Mouse (Mus musculus) CH12.LX (cell line): ENCODE measurements around the gene Krt71. TPM values are rescaled to one million over a fixed set of nuclear protein-coding genes. Genes with fewer than 3 reads are reported as not detected.

Experiments used
- DNase-seq: peaks from one replicate; pipeline ENCODE4 v3.0.0-alpha.2; 2013; ENCODE audit errors: extremely low read depth
- H3K27ac ChIP-seq: 2 replicates; pipeline ENCODE4 v1.5.1; 2012; ENCODE audit warnings: low read depth, mild to moderate bottlenecking, control low read depth, moderate library complexity; ENCODE audit not compliant: insufficient read depth
- H3K27me3 ChIP-seq: replicated peaks from 2 replicates; pipeline ENCODE3; 2012; ENCODE audit warnings: inconsistent platforms
- H3K36me3 ChIP-seq, 2 experiments: replicated peaks in 1 of 2; 2 replicates each; pipeline versions ENCODE3 to v1.6.1; 2012; ENCODE audit warnings: inconsistent platforms in 1 of 2, low read length in 1 of 2, mild to moderate bottlenecking in 1 of 2, mixed read lengths in 1 of 2, moderate library complexity in 1 of 2; ENCODE audit not compliant: control insufficient read depth in 1 of 2, insufficient read depth in 1 of 2
- H3K4me1 ChIP-seq, 2 experiments: 2 replicates each; pipeline ENCODE4 v1.6.1; 2012; ENCODE audit warnings: inconsistent platforms in 1 of 2, moderate library complexity in 1 of 2; ENCODE audit not compliant: insufficient read depth in 2 of 2, control insufficient read depth in 1 of 2
- H3K4me2 ChIP-seq: 2 replicates; pipeline ENCODE4 v1.6.1; 2012; ENCODE audit warnings: low read depth, mild to moderate bottlenecking, control low read depth; ENCODE audit not compliant: poor library complexity, insufficient read depth, severe bottlenecking
- H3K4me3 ChIP-seq, 3 experiments: fragments of 150-350 bp in 1 of 3; sonication (generic) in 1 of 3; replicated peaks in 1 of 3; 2 replicates each; pipeline versions ENCODE3 to v1.5.1; 2011 to 2012; ENCODE audit warnings: low read depth in 2 of 3, low read length in 2 of 3, mild to moderate bottlenecking in 2 of 3, moderate library complexity in 2 of 3, control low read depth in 1 of 3, improper control_type of control experiment in 1 of 3, inconsistent platforms in 1 of 3, mixed read lengths in 1 of 3; ENCODE audit not compliant: poor library complexity in 1 of 3
- H3K79me2 ChIP-seq: replicated peaks from 2 replicates; pipeline ENCODE4 v1.6.1; 2012; ENCODE audit warnings: mild to moderate bottlenecking, moderate library complexity; ENCODE audit not compliant: control insufficient read depth, poor library complexity, insufficient read depth, severe bottlenecking; ENCODE audit errors: extremely low read depth
- H3K9ac ChIP-seq: 2 replicates; pipeline ENCODE4 v1.6.1; 2012; ENCODE audit warnings: low read depth, mild to moderate bottlenecking, control low read depth, moderate library complexity; ENCODE audit not compliant: insufficient read depth
- H3K9me3 ChIP-seq: replicated peaks from 2 replicates; pipeline ENCODE3; 2012; ENCODE audit warnings: low read length, inconsistent platforms, mixed read lengths
- CTCF ChIP-seq, 2 experiments: IDR thresholded peaks in 1 of 2; conservative IDR thresholded peaks in 1 of 2; 2 replicates each; pipeline ENCODE4 v1.5.1; 2011 to 2012; ENCODE audit warnings: low read depth in 2 of 2, low read length in 2 of 2, improper control_type of control experiment in 1 of 2, inconsistent platforms in 1 of 2, mild to moderate bottlenecking in 1 of 2, moderate library complexity in 1 of 2
- ETS1 ChIP-seq: conservative IDR thresholded peaks from 2 replicates; pipeline ENCODE4 v1.6.1; 2012; ENCODE audit warnings: low read depth, mild to moderate bottlenecking, inconsistent platforms, low read length, improper control_type of control experiment, moderate library complexity
- GABPA ChIP-seq: IDR thresholded peaks from 2 replicates; pipeline ENCODE4 v1.6.1; 2012; ENCODE audit warnings: low read depth, low read length, improper control_type of control experiment, inconsistent platforms; ENCODE audit not compliant: insufficient replicate concordance
- HCFC1 ChIP-seq: IDR thresholded peaks from 2 replicates; pipeline ENCODE4 v1.6.1; 2012; ENCODE audit warnings: low read depth, mild to moderate bottlenecking, inconsistent platforms, low read length, improper control_type of control experiment
- MAX ChIP-seq: IDR thresholded peaks from 2 replicates; pipeline ENCODE4 v1.6.1; 2011; ENCODE audit warnings: low read length, improper control_type of control experiment
- MYC ChIP-seq: IDR thresholded peaks from 2 replicates; pipeline ENCODE4 v1.6.1; 2011; ENCODE audit warnings: low read depth, mild to moderate bottlenecking, improper control_type of control experiment, low read length
- NELFE ChIP-seq: IDR thresholded peaks from 2 replicates; pipeline ENCODE4 v1.6.1; 2011; ENCODE audit warnings: low read depth, low read length, improper control_type of control experiment
- POLR2A ChIP-seq: IDR thresholded peaks from 2 replicates; pipeline ENCODE4 v1.6.1; 2011; ENCODE audit warnings: low read depth, mild to moderate bottlenecking, improper control_type of control experiment, low read length
- RCOR1 ChIP-seq: conservative IDR thresholded peaks from 2 replicates; pipeline ENCODE4 v1.6.1; 2012; ENCODE audit warnings: low read depth, mild to moderate bottlenecking, inconsistent platforms, low read length, improper control_type of control experiment
- TBP ChIP-seq: conservative IDR thresholded peaks from 2 replicates; pipeline ENCODE4 v1.6.1; 2011; ENCODE audit warnings: low read depth, low read length, improper control_type of control experiment
- TCF12 ChIP-seq: IDR thresholded peaks from 2 replicates; pipeline ENCODE4 v1.6.1; 2014; ENCODE audit warnings: low read depth, mild to moderate bottlenecking, inconsistent platforms, low read length, improper control_type of control experiment
- UBTF ChIP-seq: IDR thresholded peaks from 2 replicates; pipeline ENCODE4 v1.6.1; 2012; ENCODE audit warnings: low read depth, mild to moderate bottlenecking, inconsistent platforms, low read length, improper control_type of control experiment, moderate library complexity
- USF1 ChIP-seq: IDR thresholded peaks from 2 replicates; pipeline ENCODE4 v1.6.1; 2014; ENCODE audit warnings: low read depth, mild to moderate bottlenecking, inconsistent platforms, low read length, improper control_type of control experiment
- dilution Hi-C: fragments of 300-500 bp; cut with MboI; formaldehyde crosslinking; loops from 2 replicates; pipeline ENCODE4 v1.14.3; 2020; ENCODE audit warnings: low sequenced_read_pairs; ENCODE audit not compliant: extremely low pct_unique_long_range_greater_than_20kb, extremely low pct_ligation_motif_present
- in situ Hi-C: fragments of 300-500 bp; cut with MboI; formaldehyde crosslinking; loops from 3 replicates; pipeline ENCODE4 v1.14.3; 2019; ENCODE audit warnings: low sequenced_read_pairs, low pct_ligation_motif_present, low pct_unique_long_range_greater_than_20kb, mixed read lengths
- polyA plus RNA-seq: library from polyadenylated mRNA; unstranded; fragments of >175 nt; gene quantifications from 2 replicates; pipeline ENCODE4 v1.2.1, GENCODE M21; 2012; ENCODE audit warnings: low read depth; ENCODE audit not compliant: insufficient read length
- total RNA-seq, 2 experiments: library from RNA; depleted of rRNA; stranded (reverse); fragments of 300-350 nt in 1 of 2; fragments of >200 nt in 1 of 2; gene quantifications; 2 replicates each; pipeline ENCODE4 v1.2.3; 2012 to 2014

Gene Krt71
- total and polyA plus RNA-seq, 3 experiments, result not detected

DNA sequence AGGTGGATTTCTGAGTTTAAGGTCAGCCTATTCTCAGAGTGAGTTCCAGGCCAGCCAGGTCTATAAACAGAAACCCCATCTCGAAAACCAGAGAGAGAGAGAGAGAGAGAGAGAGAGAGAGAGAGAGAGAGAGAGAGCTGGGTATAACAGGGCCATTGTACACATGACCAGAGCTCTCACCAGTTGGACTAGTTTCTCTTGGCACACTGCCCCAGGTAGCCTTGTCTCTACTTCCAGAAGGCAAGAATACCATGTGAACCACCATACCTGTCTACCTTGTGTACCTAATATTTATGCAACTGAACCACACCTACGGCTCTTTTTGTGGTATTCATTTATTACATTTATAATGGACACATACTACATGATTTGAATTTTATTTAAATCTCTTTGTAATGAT, 54.7 kb downstream of the Krt71 start:
- TF ChIP-seq POLR2A (no peak), USF1 (no peak), TBP (no peak), NELFE (no peak), MAX (no peak), CTCF (conservative IDR thresholded peaks at IDR 0.05 in 1 of 2, IDR thresholded peaks at IDR 0.05 in 1 of 2; ENCODE audit: low read depth in 2 of 2, low read length in 2 of 2) (no peak), ETS1 (no peak), MYC (no peak), TCF12 (no peak), UBTF (no peak), HCFC1 (no peak), RCOR1 (no peak), GABPA (no peak)
- Histone ChIP-seq H3K4me3 (no peak overlapping the region), H3K36me3 (no peaks in the 10 kb centered on the region), H3K4me2 (no peak overlapping the region), H3K27me3 (peaks cover 80% of the 10 kb centered on the region), H3K79me2 (no peaks in the 10 kb centered on the region), H3K9me3 (no peaks in the 10 kb centered on the region), H3K9ac (no peak overlapping the region), H3K27ac (no peak overlapping the region), H3K4me1 (no peaks in the 10 kb centered on the region)
- in situ Hi-C loops (no loop called here), dilution Hi-C loops (no loop called here)
- DNase-seq, result no peak

Other genes with a start within 250 kb of the Krt71 start
- gene Gm49425, start 225.8 kb downstream of the Krt71 start, total RNA-seq (2012; rRNA removed), result not detected in 2 replicates
- not detected in 2 replicates for gene Gm49425, start 225.8 kb downstream of the Krt71 start, total RNA-seq (2014; rRNA removed)
- not detected in 2 replicates for gene Gm49425, start 225.8 kb downstream of the Krt71 start, polyA plus RNA-seq
- not detected in 2 replicates for gene Krt84, start 210.3 kb downstream of the Krt71 start, total RNA-seq (2012; rRNA removed)
- gene Krt84, start 210.3 kb downstream of the Krt71 start, total RNA-seq (2014; rRNA removed), result not detected in 2 replicates
- not detected in 2 replicates for gene Krt84, start 210.3 kb downstream of the Krt71 start, polyA plus RNA-seq
- not detected in 2 replicates for gene Krt82, start 192.4 kb downstream of the Krt71 start, total RNA-seq (2012; rRNA removed)
- gene Krt82, start 192.4 kb downstream of the Krt71 start, total RNA-seq (2014; rRNA removed), result not detected in 2 replicates
- not detected in 2 replicates for gene Krt82, start 192.4 kb downstream of the Krt71 start, polyA plus RNA-seq
- gene Krt90, start 180.2 kb downstream of the Krt71 start, total RNA-seq (2012; rRNA removed), result not detected in 2 replicates
- gene Krt90, start 180.2 kb downstream of the Krt71 start, total RNA-seq (2014; rRNA removed), result not detected in 2 replicates
- not detected in 2 replicates for gene Krt90, start 180.2 kb downstream of the Krt71 start, polyA plus RNA-seq
- not detected in 2 replicates for gene Krt75, start 169.2 kb downstream of the Krt71 start, total RNA-seq (2012; rRNA removed)
- not detected in 2 replicates for gene Krt75, start 169.2 kb downstream of the Krt71 start, total RNA-seq (2014; rRNA removed)
- not detected in 2 replicates for gene Krt75, start 169.2 kb downstream of the Krt71 start, polyA plus RNA-seq
- not detected in 2 replicates for gene Gm5414, start 114.9 kb downstream of the Krt71 start, total RNA-seq (2012; rRNA removed)
- not detected in 2 replicates for gene Gm5414, start 114.9 kb downstream of the Krt71 start, total RNA-seq (2014; rRNA removed)
- gene Gm5414, start 114.9 kb downstream of the Krt71 start, polyA plus RNA-seq, result not detected in 2 replicates
- gene Gm5478, start 95.7 kb downstream of the Krt71 start, total RNA-seq (2012; rRNA removed), result not detected in 2 replicates
- not detected in 2 replicates for gene Gm5478, start 95.7 kb downstream of the Krt71 start, total RNA-seq (2014; rRNA removed)
- not detected in 2 replicates for gene Gm5478, start 95.7 kb downstream of the Krt71 start, polyA plus RNA-seq
- not detected in 2 replicates for gene Krt6b, start 62.8 kb downstream of the Krt71 start, total RNA-seq (2012; rRNA removed)
- gene Krt6b, start 62.8 kb downstream of the Krt71 start, total RNA-seq (2014; rRNA removed), result not detected in 2 replicates
- gene Krt6b, start 62.8 kb downstream of the Krt71 start, polyA plus RNA-seq, result not detected in 2 replicates
- gene Krt6a, start 48.8 kb downstream of the Krt71 start, total RNA-seq (2012; rRNA removed), result not detected in 2 replicates
- not detected in 2 replicates for gene Krt6a, start 48.8 kb downstream of the Krt71 start, total RNA-seq (2014; rRNA removed)
- not detected in 2 replicates for gene Krt6a, start 48.8 kb downstream of the Krt71 start, polyA plus RNA-seq
- not detected in 2 replicates for gene Krt5, start 30.2 kb downstream of the Krt71 start, total RNA-seq (2012; rRNA removed)
- not detected in 2 replicates for gene Krt5, start 30.2 kb downstream of the Krt71 start, total RNA-seq (2014; rRNA removed)
- not detected in 2 replicates for gene Krt5, start 30.2 kb downstream of the Krt71 start, polyA plus RNA-seq
- not detected in 2 replicates for gene Krt72, start 43.4 kb upstream of the Krt71 start, total RNA-seq (2012; rRNA removed)
- gene Krt72, start 43.4 kb upstream of the Krt71 start, total RNA-seq (2014; rRNA removed), result not detected in 2 replicates
- not detected in 2 replicates for gene Krt72, start 43.4 kb upstream of the Krt71 start, polyA plus RNA-seq
- not detected in 2 replicates for gene Krt73, start 59.2 kb upstream of the Krt71 start, total RNA-seq (2012; rRNA removed)
- not detected in 2 replicates for gene Krt73, start 59.2 kb upstream of the Krt71 start, total RNA-seq (2014; rRNA removed)
- gene Krt73, start 59.2 kb upstream of the Krt71 start, polyA plus RNA-seq, result not detected in 2 replicates
- not detected in 2 replicates for gene Krt2, start 75.1 kb upstream of the Krt71 start, total RNA-seq (2012; rRNA removed)
- gene Krt2, start 75.1 kb upstream of the Krt71 start, total RNA-seq (2014; rRNA removed), result not detected in 2 replicates
- not detected in 2 replicates for gene Krt2, start 75.1 kb upstream of the Krt71 start, polyA plus RNA-seq
- not detected in 2 replicates for gene Krt1, start 107.7 kb upstream of the Krt71 start, total RNA-seq (2012; rRNA removed)
- not detected in 2 replicates for gene Krt1, start 107.7 kb upstream of the Krt71 start, total RNA-seq (2014; rRNA removed)
- not detected in 2 replicates for gene Krt1, start 107.7 kb upstream of the Krt71 start, polyA plus RNA-seq
- gene Krt77, start 126.6 kb upstream of the Krt71 start, total RNA-seq (2012; rRNA removed), result not detected in 2 replicates
- not detected in 2 replicates for gene Krt77, start 126.6 kb upstream of the Krt71 start, total RNA-seq (2014; rRNA removed)
- gene Krt77, start 126.6 kb upstream of the Krt71 start, polyA plus RNA-seq, result not detected in 2 replicates
- gene Krt76, start 149.8 kb upstream of the Krt71 start, total RNA-seq (2012; rRNA removed), result not detected in 2 replicates
- gene Krt76, start 149.8 kb upstream of the Krt71 start, total RNA-seq (2014; rRNA removed), result not detected in 2 replicates
- gene Krt76, start 149.8 kb upstream of the Krt71 start, polyA plus RNA-seq, result not detected in 2 replicates
- gene Krt4, start 181.6 kb upstream of the Krt71 start, total RNA-seq (2012; rRNA removed), result not detected in 2 replicates
- not detected in 2 replicates for gene Krt4, start 181.6 kb upstream of the Krt71 start, total RNA-seq (2014; rRNA removed)
- gene Krt4, start 181.6 kb upstream of the Krt71 start, polyA plus RNA-seq, result not detected in 2 replicates
- gene Krt79, start 197.2 kb upstream of the Krt71 start, total RNA-seq (2012; rRNA removed), result not detected in 2 replicates
- gene Krt79, start 197.2 kb upstream of the Krt71 start, total RNA-seq (2014; rRNA removed), result not detected in 2 replicates
- gene Krt79, start 197.2 kb upstream of the Krt71 start, polyA plus RNA-seq, result not detected in 2 replicates
- gene Krt78, start 211.2 kb upstream of the Krt71 start, total RNA-seq (2012; rRNA removed), result not detected in 2 replicates
- gene Krt78, start 211.2 kb upstream of the Krt71 start, total RNA-seq (2014; rRNA removed), result not detected in 2 replicates
- not detected in 2 replicates for gene Krt78, start 211.2 kb upstream of the Krt71 start, polyA plus RNA-seq